Mouse (Mus musculus) MEL-GATA-1-ER (cell line): ENCODE measurements around the gene Tbc1d4.

Experiments
- DNase-seq: peaks from one replicate; pipeline ENCODE4 v3.0.0-alpha.2; 2012; ENCODE audit warnings: low read depth; ENCODE audit errors: extremely low read depth

Tbc1d4 gene

GRCm38 (mm10) chr14:101503168-101503961 lies 105.6 kb downstream of the Tbc1d4 start:
- no peak for DNase-seq

GRCm38 (mm10) chr14:101501868-101502267 lies 107.1 kb downstream of the Tbc1d4 start:
- DNase-seq = no peak

GRCm38 (mm10) chr14:101501452-101501851 lies 107.5 kb downstream of the Tbc1d4 start:
- no peak for DNase-seq

- no peak for DNase-seq
Measured at GRCm38 (mm10) chr14:101500826-101501225, 108.2 kb downstream of the Tbc1d4 start.

- DNase-seq = no peak
Measured at GRCm38 (mm10) chr14:101499838-101500237, 109.2 kb downstream of the Tbc1d4 start.

GRCm38 (mm10) chr14:101488264-101488810 lies 120.7 kb downstream of the Tbc1d4 start:
- DNase-seq = no peak

- DNase-seq = no peak
Measured at GRCm38 (mm10) chr14:101486550-101486949, 122.4 kb downstream of the Tbc1d4 start.

GRCm38 (mm10) chr14:101483230-101483629 lies 125.8 kb downstream of the Tbc1d4 start:
- DNase-seq = no peak

- peak; percentile 3 for DNase-seq
Measured at GRCm38 (mm10) chr14:101482270-101482669, 126.7 kb downstream of the Tbc1d4 start.

GRCm38 (mm10) chr14:101481165-101481564 lies 127.8 kb downstream of the Tbc1d4 start:
- DNase-seq = peak; percentile 32

GRCm38 (mm10) chr14:101480541-101480940 lies 128.4 kb downstream of the Tbc1d4 start:
- no peak for DNase-seq

- no peak for DNase-seq
Measured at GRCm38 (mm10) chr14:101477827-101478220, 131.2 kb downstream of the Tbc1d4 start.

- no peak for DNase-seq
Measured at GRCm38 (mm10) chr14:101477081-101477826, 131.7 kb downstream of the Tbc1d4 start.

- no peak for DNase-seq
Measured at GRCm38 (mm10) chr14:101469475-101470093, 139.4 kb downstream of the Tbc1d4 start.

- no peak for DNase-seq
Measured at GRCm38 (mm10) chr14:101468143-101468542, 140.8 kb downstream of the Tbc1d4 start.

GRCm38 (mm10) chr14:101467532-101467931 lies 141.5 kb downstream of the Tbc1d4 start:
- DNase-seq = no peak

GRCm38 (mm10) chr14:101466521-101466920 lies 142.5 kb downstream of the Tbc1d4 start:
- no peak for DNase-seq

- DNase-seq = no peak
Measured at GRCm38 (mm10) chr14:101465893-101466292, 143.1 kb downstream of the Tbc1d4 start.

GRCm38 (mm10) chr14:101460768-101461167 lies 148.2 kb downstream of the Tbc1d4 start:
- peak; percentile 8 for DNase-seq

GRCm38 (mm10) chr14:101452915-101453314 lies 156.1 kb downstream of the Tbc1d4 start:
- DNase-seq = no peak

- DNase-seq = no peak
Measured at GRCm38 (mm10) chr14:101447857-101448256, 161.1 kb downstream of the Tbc1d4 start.

GRCm38 (mm10) chr14:101445205-101445604 lies 163.8 kb downstream of the Tbc1d4 start:
- DNase-seq = no peak
